Mouse (Mus musculus) skeletal muscle tissue, adult 2 months (tissue): Measurements from ENCODE around the gene Olfr583.

Experiments
- DNase-seq: peaks from one replicate; pipeline ENCODE4 v3.0.0-alpha.2; 2012; ENCODE audit warnings: low read depth, low spot score

Olfr583 gene

DNA sequence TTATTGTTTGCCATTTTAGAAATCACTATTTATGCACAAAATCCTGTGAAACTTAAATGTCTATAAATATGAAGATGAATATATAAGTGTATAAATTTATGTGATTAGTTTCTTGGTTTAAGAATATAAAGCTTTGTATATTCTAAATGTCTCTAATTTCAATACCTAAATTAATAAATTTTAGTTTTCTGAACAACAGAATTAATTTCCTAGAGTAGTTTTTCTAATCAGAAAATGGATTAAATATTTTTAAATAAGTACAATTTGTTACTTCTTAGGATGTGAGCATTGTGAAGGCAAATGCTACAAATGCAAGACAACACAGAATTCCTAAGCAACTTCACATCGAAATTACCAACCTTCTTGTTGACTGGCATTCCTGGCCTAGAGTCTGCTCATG lies at the start of gene Olfr583:
TSS of gene Olfr583 (plus strand) at position 301 of the 400 bp plus-strand sequence.
- no peak for DNase-seq

GRCm38 (mm10) chr7:103037724-103038123 lies 13.4 kb upstream of the Olfr583 start, which contains the start of gene Olfr582:
Gene Olfr582 (plus strand): TSS chr7:103038024.
- no peak for DNase-seq

DNA sequence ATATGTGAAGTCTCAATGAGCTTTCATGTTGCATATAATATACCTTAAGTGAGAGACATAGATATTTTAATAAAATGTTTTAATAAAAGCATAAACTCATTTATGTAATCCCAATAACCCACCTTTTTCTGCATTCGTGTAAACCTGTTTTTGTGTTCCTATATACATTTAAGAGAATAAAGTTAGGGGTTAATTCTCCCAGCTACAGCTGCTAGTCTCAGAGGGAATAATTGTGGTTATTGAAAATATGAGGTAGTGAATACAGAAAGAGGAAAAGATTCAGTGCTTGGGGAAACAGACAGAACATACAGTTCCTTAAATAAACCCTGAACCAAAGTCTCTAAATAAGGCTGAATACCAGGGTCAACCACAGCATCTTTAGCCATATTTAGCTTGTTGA lies 30.5 kb downstream of the Olfr583 start, which contains the start of gene Olfr584:
TSS of gene Olfr584 (plus strand) at position 301 of the 400 bp plus-strand sequence.
- no peak for DNase-seq

DNA sequence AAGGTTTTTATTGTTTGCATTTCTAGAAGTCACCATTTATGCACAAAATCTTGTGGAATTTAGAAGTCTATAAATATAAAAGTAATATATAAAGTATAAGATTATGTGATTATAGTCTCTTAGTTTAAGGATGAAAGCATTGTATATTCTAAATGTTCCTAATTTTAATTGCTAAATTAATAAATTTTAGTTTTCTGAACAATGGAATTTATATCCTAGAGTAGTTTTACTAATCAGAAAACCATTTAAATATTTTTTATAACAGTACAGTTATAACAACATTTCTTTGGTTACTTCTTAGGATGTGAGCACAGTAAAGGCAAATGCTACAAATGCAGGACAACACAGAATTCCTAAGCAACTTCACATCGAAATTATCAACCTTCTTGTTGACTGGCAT lies 46.3 kb downstream of the Olfr583 start, which contains the start of gene Olfr585:
TSS of gene Olfr585 (plus strand) at position 301 of the 400 bp plus-strand sequence.
- no peak for DNase-seq
